Mouse (Mus musculus): ENCODE results near the gene Rufy3.
A peak's percentile ranks its signal among the peaks of the same experiment; 100 is the strongest.

Gene Rufy3

DNA sequence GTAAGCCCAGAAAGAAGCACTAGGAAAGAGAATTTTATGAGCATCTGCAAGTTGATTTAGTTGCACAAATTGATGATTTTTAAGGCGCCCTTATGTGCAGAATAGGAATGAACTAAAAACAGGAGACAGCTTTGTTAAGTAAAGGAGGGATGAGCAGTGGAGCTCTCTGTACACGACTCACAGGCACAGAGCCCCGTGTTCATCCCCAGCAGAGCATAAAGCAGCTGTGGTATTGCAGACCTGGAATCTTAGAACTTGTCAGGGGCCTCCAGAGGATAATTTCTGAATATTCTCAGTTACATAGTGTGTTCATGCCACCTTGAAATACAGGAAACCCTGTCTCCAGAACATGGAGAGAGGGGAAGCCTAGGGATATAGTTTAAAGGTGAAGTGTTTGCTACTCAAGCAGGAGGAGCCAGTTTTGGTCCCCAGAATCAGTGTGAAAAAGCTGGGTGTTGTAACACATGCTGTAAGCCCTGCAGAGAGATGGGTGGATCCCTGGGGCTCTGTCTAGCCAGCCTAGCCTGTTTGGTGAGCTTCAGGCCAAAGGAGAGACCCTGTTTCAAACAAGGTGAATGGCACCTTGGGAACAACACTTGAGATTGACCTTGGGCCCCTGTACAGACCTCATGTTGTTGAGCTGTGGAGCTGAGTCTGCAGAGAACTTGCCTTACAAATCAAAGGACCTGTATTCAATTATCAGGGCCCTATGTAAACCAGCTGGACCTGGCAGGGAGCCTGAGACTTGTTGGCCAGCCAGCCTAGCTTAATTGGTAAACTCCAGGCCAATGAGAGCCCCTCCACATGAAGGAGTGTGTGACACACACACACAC lies 10.9 kb downstream of the Rufy3 start:
- DNase-seq (ENCODE audit: inconsistent ontology term): peak; percentile 27

DNA sequence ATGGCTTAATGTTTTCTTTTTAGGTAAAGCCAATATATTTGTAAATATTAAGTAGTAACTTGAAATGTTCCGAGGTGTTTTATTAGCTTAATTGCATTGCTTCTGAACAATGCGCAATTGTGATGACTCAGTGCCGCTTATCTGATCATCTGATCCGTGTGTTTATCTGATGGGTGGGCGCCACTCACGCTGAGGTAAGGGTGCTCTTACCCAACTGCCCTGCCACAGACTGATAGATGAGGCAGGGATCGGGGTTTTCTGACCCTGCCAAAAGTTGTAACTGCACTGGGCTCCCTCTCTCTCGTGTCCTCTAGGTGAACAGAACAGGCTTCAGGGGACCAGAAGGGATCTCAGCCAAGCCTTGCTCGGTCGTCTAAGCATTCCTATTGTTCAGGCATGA lies 15.8 kb downstream of the Rufy3 start:
- no peak for DNase-seq (ENCODE audit: inconsistent ontology term)

DNA sequence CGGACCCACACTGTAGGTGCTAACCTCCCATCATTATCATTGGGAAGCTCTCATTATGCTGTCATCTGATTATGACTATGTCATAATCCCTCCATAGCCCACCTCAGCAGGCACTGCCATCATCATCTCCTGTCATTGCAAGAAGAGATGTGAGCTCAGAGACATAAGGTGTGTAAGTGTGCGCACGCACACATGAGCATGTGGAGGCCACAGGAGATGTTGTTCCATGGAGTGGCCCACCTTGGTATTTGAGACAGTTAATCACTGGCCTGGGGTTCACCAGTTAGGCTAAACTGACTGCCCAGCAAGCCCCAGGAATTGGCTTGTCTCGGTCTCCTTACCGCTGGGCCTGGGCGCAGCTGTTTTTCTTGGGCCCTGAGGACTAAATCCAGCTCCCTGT lies 16.5 kb downstream of the Rufy3 start:
- DNase-seq (ENCODE audit: inconsistent ontology term): no peak

DNA sequence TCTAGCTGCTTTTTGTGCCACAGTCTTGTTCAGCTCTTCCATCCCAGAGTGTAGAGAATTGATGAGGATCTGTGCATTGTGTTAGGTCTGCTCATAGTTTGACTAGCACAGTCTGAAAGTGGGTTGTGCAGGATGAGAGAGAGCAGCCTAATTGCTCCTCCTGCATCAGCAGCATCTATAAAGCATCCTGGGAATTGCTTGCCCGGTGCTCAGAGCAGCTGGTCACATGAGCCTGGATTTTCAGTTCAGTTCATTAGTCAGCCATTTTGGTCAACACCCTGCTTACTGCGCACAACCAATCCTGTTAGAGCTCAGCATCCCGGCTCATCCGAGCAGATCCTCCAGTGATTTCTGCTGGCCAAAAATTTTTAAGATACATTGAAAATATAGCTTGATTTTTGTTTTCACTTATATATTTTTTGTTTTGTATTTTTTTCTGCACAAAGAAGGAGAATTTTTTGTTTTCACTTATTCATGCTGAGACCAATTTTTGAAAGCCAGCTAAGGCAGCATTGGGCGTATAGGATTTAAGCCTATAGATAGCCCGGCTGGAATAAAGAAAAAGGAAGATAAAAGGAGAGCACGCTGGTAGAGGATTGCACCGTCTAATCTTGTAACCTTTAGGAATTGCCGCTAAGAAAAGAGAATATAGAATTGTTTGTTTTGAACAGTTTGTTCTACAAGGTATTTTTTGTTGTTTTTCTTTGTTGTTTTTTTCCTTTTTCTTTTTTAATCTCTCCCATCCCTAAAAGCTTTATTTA lies 18.6 kb downstream of the Rufy3 start:
- DNase-seq (ENCODE audit: inconsistent ontology term): peak; percentile 90

DNA sequence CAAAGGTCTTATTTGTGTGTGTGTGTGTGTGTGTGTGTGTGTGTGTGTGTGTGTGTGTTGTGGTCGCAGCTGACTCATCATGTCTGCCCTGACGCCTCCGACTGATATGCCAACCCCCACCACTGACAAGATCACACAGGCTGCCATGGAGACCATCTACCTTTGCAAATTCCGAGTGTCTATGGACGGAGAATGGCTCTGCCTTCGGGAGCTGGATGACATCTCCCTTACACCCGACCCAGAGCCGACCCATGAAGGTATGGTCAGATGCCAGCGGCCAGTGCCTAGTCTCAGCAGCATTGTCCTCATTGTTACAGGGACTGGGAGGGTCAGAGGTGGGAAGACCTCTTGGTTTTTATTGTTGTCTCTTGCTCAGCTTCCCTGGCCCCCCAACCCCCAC lies 19.2 kb downstream of the Rufy3 start:
- DNase-seq (ENCODE audit: inconsistent ontology term): peak; percentile 72

GRCm38 (mm10) chr5:88586407-88587174 lies 21.8 kb downstream of the Rufy3 start:
- no peak for DNase-seq (ENCODE audit: inconsistent ontology term)

DNA sequence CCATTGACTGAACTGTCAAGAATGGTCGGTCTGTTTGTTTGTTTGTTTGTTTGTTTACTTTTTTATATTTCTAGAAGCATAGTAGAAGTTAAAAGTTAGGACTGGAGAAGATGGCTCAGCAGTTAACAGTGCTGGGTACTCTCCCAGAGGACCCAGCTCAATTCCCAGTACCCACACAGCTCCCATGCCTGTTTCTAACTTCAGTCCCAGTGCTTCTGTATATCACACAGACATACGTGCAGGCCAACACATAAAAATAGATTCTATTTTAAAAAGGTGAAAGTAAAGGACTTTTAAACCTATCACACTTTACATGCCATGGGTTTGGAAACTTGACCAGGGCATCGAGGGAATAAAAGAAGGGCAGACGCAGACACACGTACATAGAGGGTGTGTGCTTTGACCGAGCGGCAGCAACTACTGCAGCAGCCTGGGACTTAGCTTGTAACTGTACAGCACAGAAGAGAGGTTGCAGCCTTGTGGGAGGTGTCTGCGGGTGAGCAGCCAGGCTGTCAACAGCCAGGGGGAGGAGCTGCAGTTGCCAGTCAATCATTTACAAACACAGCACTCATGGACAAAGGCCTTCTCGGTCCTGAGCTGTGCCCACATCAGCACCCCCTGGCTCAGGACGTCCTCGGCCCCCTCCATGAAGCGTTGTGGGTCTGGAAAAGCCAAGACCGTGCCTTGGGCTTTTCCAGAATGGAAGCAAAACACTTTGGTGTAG lies 22.5 kb downstream of the Rufy3 start:
- DNase-seq (ENCODE audit: inconsistent ontology term): no peak

GRCm38 (mm10) chr5:88588481-88588880 lies 23.6 kb downstream of the Rufy3 start:
- no peak for DNase-seq (ENCODE audit: inconsistent ontology term)

DNA sequence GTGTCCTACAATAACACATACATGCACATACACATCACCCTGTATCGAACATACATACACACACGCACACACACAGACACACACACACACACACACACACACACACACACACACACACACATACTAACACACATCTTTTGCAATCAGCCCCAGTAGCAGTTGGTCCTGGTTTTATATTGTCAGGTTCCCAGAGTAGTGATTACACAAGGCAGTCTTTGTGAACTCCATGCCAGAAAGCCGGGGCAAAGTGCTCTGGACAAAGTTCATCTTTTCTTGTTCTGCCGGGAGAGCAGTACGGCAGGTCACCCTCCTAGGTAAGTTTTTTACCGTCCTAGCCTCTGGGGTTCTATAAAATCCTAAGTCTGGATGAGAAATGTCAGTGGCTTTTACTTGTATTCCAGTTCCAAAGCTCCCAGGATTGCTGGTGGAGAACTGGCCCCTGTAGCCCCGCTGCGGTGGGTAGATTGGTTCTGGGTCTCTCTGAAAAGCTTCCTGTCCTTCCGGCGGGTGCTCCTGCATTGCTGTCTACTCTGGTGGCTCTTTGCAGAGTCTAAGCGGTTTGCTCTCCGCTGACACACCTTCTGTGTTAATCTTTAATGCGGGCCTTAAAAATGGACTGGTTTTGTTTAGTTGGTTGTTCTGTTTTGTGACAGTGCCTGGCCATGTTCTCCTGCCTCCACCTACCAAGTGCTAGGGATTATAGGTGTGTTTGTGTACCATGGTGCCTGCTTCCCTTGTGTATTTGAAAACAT lies 28.8 kb downstream of the Rufy3 start:
- DNase-seq (ENCODE audit: inconsistent ontology term): no peak

DNA sequence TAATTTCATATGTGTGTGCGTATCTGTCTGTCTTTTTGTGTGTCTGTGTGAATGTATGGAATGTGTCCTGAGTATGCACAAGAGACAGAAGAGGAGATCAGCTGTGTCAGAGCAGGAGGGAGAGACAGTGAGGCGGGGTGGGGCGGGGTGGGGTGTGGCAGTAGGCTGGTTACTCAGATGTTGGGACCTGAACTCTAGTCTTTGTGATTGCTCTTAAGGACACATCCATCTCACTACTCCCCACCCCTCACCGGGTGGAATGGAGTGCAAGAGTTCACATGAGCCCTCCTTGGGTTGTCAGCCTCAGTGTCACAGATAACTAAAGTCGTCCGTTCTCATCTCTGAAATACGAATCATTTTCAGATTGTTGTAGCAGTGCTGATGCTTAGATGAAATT lies 29.3 kb downstream of the Rufy3 start:
- DNase-seq (ENCODE audit: inconsistent ontology term): no peak

DNA sequence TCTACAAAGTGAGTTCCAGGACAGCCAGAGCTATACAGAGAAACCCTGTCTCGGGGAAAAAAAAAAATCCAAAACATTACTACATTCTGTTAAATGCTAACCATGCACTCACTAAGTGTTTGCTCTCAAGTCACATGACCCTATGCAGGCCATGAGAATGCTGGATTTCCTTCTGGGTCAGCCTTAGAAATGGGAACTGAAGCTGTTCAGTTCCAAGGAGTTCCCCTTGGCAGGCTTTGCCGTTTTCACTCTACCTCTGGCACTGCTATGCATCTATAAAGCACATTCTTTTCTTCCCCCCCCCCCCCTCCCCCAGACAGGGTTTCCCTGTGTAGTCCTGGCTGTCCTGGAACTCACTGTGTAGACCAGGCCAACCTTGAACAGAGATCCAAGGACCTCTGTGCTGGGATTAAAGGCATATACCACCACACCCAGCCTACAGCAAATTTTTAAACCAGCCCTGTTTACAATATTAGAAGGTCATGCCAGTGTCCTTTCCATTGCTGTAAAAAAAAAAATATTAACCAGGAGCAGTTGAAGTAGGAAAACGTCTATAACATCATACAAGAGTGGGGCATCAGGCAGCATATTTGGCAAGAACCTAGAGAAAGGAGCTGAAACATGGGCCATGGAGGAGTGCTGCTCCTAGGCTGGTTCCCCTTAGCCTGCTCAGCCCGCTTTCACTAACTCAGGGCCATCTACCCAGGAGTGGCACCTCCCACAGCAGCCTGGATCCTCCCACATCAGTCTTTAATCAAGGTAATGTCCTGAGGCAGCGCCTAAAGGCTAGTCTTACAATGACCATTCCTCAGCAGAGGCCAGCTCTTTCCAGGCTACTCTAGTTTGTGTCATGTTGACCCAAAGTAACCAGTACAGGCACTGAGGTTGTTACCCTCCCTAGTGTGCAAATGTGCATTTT lies 31.0 kb downstream of the Rufy3 start:
- DNase-seq (ENCODE audit: inconsistent ontology term): no peak

- DNase-seq (ENCODE audit: inconsistent ontology term): no peak
Measured at GRCm38 (mm10) chr5:88598961-88599360, 34.1 kb downstream of the Rufy3 start.

DNA sequence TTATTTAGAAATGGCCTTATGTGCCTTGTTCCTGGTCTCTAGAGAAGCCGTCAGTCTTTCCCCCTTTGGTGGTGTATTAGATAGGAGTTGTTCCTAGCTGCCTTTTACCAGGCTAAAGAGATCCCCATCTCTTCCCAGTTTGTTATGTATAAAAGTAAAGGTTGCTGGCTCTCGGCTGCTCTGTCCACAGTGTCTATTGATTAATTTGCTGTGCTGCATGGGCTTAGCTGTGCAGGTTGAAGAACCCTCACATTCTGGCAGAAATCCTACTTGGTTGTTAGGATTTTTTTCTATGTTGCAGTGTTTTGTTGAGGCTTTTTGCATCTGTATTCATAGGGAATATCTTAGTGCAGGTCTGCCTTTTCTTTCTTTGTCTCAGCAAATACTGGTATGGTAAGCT lies 37.2 kb downstream of the Rufy3 start:
- DNase-seq (ENCODE audit: inconsistent ontology term): no peak

- DNase-seq (ENCODE audit: inconsistent ontology term): no peak
Measured at GRCm38 (mm10) chr5:88602713-88603112, 37.9 kb downstream of the Rufy3 start.

DNA sequence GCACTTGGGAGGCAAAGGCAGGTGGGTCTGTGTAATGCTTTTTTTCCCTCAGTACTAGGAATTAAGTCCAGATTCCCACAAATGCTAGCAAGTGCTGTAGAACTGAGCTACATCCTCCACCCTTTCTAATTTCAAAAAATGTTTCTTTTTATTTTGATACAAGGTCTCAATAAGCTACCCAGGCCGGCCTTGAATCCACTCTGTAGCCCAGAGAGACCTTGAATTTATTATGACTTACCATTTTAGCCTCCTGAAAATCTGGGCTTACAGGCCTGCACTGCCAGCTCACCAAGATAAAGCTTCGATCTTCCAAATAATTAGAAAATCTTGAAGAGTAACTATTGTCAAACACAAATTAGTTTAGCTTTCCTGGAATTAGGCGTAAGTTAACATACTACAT lies 39.2 kb downstream of the Rufy3 start:
- no peak for DNase-seq (ENCODE audit: inconsistent ontology term)

- no peak for DNase-seq (ENCODE audit: inconsistent ontology term)
Measured at GRCm38 (mm10) chr5:88604641-88605358, 40.0 kb downstream of the Rufy3 start.

- DNase-seq (ENCODE audit: inconsistent ontology term): no peak
Measured at GRCm38 (mm10) chr5:88614129-88614528, 49.3 kb downstream of the Rufy3 start.

GRCm38 (mm10) chr5:88616988-88617387 lies 52.1 kb downstream of the Rufy3 start:
- no peak for DNase-seq (ENCODE audit: inconsistent ontology term)

DNA sequence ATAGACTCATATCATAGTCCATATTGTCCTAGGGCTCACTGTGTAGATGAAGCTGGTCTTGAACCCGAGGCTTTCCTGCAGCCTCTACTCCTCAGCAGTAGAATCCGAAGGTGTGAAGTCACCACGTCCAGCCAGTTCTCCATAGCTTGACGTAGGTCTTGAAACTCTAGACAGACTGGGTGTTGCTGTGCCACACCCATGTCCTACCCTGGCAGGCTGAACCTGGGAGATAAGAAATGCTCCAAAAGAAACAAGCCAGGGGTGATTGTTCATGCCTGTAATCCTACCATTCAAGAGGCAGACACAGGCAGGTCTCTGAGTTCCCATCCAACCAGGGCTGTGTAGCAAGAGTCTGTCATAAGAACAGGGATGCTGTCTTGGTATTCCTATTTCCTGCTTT lies 62.7 kb downstream of the Rufy3 start:
- DNase-seq (ENCODE audit: inconsistent ontology term): no peak
